Mouse (Mus musculus) forebrain, embryonic 14.5 days (tissue): ENCODE data around the gene Nebl. TPM values are rescaled to one million over a fixed set of nuclear protein-coding genes. Genes with fewer than 3 reads are reported as not detected.

ENCODE experiments used
- ATAC-seq: fragments of 200-750 bp; cut with Nextera tagmentation; 2 replicates; pipeline ENCODE4 v1.8.0; 2017; ENCODE audit warnings: mild to moderate bottlenecking, moderate library complexity
- DNase-seq: peaks from one replicate; pipeline ENCODE4 v3.0.0-alpha.2; 2015; ENCODE audit warnings: low spot score
- H3K27ac ChIP-seq: fragments of 300-500 bp; sonication (generic); 2 replicates; pipeline ENCODE4 v1.5.1; 2014; ENCODE audit warnings: low read depth, mild to moderate bottlenecking, control low read depth, low read length, moderate library complexity
- H3K27me3 ChIP-seq: fragments of 300-500 bp; sonication (generic); replicated peaks from 2 replicates; pipeline ENCODE4 v1.6.1; 2014; ENCODE audit warnings: low read length, control low read depth, mixed read lengths; ENCODE audit not compliant: control insufficient read depth, insufficient read depth
- H3K36me3 ChIP-seq: fragments of 300-500 bp; sonication (generic); 2 replicates; pipeline ENCODE4 v1.6.1; 2014; ENCODE audit warnings: low read length, control low read depth; ENCODE audit not compliant: control insufficient read depth, insufficient read depth
- H3K4me1 ChIP-seq: fragments of 300-500 bp; sonication (generic); 2 replicates; pipeline ENCODE4 v1.6.1; 2014; ENCODE audit warnings: antibody characterized with exemption, low read length, control low read depth; ENCODE audit not compliant: control insufficient read depth, insufficient read depth
- H3K4me2 ChIP-seq: fragments of 300-500 bp; sonication (generic); 2 replicates; pipeline ENCODE4 v1.6.1; 2014; ENCODE audit warnings: mild to moderate bottlenecking, control low read depth, low read length
- H3K4me3 ChIP-seq: fragments of 300-500 bp; sonication (generic); 2 replicates; pipeline ENCODE4 v1.5.1; 2014; ENCODE audit warnings: low read depth, low read length, control low read depth
- H3K9ac ChIP-seq: fragments of 300-500 bp; sonication (generic); 2 replicates; pipeline ENCODE4 v1.6.1; 2014; ENCODE audit warnings: mild to moderate bottlenecking, low read length, control low read depth, moderate library complexity
- H3K9me3 ChIP-seq: fragments of 300-500 bp; sonication (generic); replicated peaks from 2 replicates; pipeline ENCODE4 v1.6.1; 2016; ENCODE audit warnings: low read length, control low read depth, mixed read lengths; ENCODE audit not compliant: control insufficient read depth
- WGBS: fragments of 180-500 bp; shearing (Covaris S2); extraction: QIAGEN DNeasy Blood & Tissue Kit; methylation state at CpG from one replicate; pipeline ENCODE4 v1.1.7; 2014; 5-methylcytosine and 5-hydroxymethylcytosine counted together
- polyA plus RNA-seq: library from polyadenylated mRNA; unstranded; fragments of >200 nt; fragmentation: Nextera tagmentation; extraction: Ambion mirVana; gene quantifications from 2 replicates; pipeline ENCODE4 v1.2.1, GENCODE M21; 2014

Nebl gene
- polyA plus RNA-seq, 1 experiment from 2014 or later: 3.5 TPM

DNA sequence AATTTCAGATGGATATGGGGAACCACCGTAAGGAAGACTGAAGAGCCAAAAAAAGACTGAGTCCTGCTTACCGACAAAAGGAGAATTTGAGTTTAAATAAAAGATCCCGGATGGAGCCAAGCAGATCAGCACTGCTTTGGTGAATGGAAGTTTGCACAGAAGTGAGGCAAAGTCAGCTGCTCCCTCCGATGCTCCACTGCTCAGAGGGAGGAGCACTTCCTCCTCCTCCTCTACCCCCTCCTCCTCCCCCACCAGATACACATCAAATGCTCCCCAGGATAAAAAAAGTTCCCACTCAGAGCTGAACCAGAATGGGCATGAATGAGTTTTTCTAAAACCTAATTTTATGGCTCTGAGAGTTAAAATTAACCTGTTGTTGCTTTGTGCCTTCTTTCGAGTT is 73.1 kb downstream of the Nebl start:
- Histone ChIP-seq H3K4me3 (no peak overlapping the region), H3K4me1 (no peaks in the 10 kb centered on the region), H3K9ac (no peak overlapping the region), H3K36me3 (no peaks in the 10 kb centered on the region), H3K9me3 (no peaks in the 10 kb centered on the region), H3K27me3 (no peaks in the 10 kb centered on the region), H3K27ac (no peak overlapping the region), H3K4me2 (no peak overlapping the region)
- no peak for DNase-seq
- 66% methylated on average over 5 of the region's 5 CpGs for WGBS
- ATAC-seq: no peak

GRCm38 (mm10) chr2:17650147-17650834 is 81.0 kb downstream of the Nebl start:
- ATAC-seq (no peak), DNase-seq (no peak)
- Histone ChIP-seq H3K4me3 (no peak overlapping the region), H3K36me3 (no peaks in the 10 kb centered on the region), H3K27me3 (no peaks in the 10 kb centered on the region), H3K27ac (no peak overlapping the region), H3K9me3 (no peaks in the 10 kb centered on the region), H3K4me2 (no peak overlapping the region), H3K9ac (no peak overlapping the region), H3K4me1 (no peaks in the 10 kb centered on the region)
- 38% methylated on average over 10 of the region's 10 CpGs for WGBS

GRCm38 (mm10) chr2:17649728-17650127 is 81.5 kb downstream of the Nebl start:
- no peak overlapping the region for H3K4me3 ChIP-seq
- ATAC-seq (no peak), DNase-seq (no peak)
- no peaks in the 10 kb centered on the region for H3K36me3 ChIP-seq
- no peaks in the 10 kb centered on the region for H3K9me3 ChIP-seq
- 30% methylated on average over 3 of the region's 3 CpGs for WGBS
- no peak overlapping the region for H3K27ac ChIP-seq
- H3K27me3 ChIP-seq: no peaks in the 10 kb centered on the region
- no peak overlapping the region for H3K4me2 ChIP-seq
- no peaks in the 10 kb centered on the region for H3K4me1 ChIP-seq
- H3K9ac ChIP-seq: no peak overlapping the region

DNA sequence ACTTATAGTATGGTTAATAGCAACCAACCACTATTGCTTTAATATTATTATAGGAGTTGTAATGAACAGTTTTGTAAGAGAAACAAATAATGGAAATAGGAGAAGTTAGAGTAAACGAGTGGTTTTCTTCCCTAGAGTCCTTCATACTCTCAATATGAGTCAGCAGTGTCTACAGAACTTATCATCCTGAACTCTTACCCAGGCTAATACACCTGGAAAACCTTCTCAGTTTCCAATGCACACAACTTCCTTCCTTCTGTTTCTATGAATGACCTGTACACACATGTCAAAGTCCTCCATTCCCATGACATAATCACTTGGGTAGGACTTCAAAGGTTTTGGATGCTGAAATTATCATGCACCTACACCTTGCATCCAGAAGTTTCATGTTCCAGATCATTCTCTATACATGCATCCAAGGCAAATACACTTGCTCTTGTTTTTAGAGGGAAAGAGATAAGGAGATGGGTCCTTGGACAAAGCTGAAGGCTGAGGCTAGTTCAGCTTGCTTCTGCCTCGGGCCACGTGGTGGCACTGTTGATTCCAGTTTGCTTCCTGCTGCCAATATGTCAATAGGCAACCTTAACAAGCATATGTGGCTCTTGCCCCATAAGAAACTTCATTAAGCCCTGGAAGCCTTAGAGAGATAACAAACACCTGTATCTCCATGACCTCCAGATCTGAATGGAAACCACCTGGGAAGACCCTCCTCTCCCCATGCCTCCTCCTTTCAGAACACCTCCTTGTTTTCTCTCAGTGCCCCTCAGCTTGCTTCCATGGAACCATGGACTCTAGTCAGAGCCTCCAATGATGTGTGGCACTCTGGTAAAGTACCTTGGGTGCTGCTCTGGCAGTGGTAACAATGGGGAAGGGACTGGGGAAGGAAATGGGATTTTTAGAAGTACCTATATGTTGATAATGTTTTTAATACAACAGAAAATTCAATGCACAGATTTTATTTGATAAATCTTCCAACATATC is 86.7 kb downstream of the Nebl start:
- Histone ChIP-seq H3K4me1 (no peaks in the 10 kb centered on the region), H3K9me3 (no peaks in the 10 kb centered on the region), H3K4me3 (no peak overlapping the region), H3K27ac (no peak overlapping the region), H3K4me2 (no peak overlapping the region), H3K27me3 (0 out of 2 replicates have a peak, but pooled peaks cover 1% of the 10 kb centered on the region), H3K36me3 (no peaks in the 10 kb centered on the region), H3K9ac (no peak overlapping the region)
- peak; percentile 83 for DNase-seq
- WGBS: 32% methylated on average over 3 of the region's 3 CpGs
- ATAC-seq: peak; percentile 74

DNA sequence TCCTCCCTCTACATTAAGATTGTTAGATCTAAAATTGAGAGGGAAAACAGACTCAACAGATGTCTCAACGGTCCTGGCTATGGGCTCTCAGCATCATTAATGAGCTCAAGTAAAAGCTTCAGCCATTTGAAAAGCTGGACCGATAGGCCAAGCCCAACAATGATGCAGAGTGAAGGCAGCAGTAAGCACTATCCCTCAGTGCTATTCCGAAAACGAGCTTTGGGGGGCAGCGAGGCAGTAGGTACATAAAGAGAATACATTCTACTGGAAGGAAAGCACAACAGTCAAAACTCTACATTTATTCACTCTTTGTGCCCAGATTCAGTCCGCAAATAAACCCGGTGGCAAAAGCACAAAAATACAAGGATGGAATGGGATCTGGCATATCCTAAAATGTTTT is 87.4 kb downstream of the Nebl start:
- Histone ChIP-seq H3K9ac (no peak overlapping the region), H3K27me3 (0 out of 2 replicates have a peak, but pooled peaks cover 2% of the 10 kb centered on the region), H3K4me2 (no peak overlapping the region), H3K27ac (no peak overlapping the region), H3K4me3 (no peak overlapping the region), H3K4me1 (no peaks in the 10 kb centered on the region), H3K36me3 (no peaks in the 10 kb centered on the region), H3K9me3 (no peaks in the 10 kb centered on the region)
- DNase-seq (no peak), ATAC-seq (no peak)
- 44% methylated on average over 7 of the region's 7 CpGs for WGBS

- H3K27me3 ChIP-seq: 0 out of 2 replicates have a peak, but pooled peaks cover 2% of the 10 kb centered on the region
- H3K4me1 ChIP-seq: 0 out of 2 replicates have a peak, but pooled peaks cover 2% of the 10 kb centered on the region
These were observed 88.5 kb downstream of the Nebl start for GRCm38 (mm10) chr2:17642770-17643169.

GRCm38 (mm10) chr2:17640861-17641260 is 90.4 kb downstream of the Nebl start:
- H3K27ac ChIP-seq: no peak overlapping the region
- ATAC-seq: no peak
- no peak overlapping the region for H3K4me2 ChIP-seq
- H3K36me3 ChIP-seq: no peaks in the 10 kb centered on the region
- H3K4me1 ChIP-seq: 0 out of 2 replicates have a peak, but pooled peaks cover 2% of the 10 kb centered on the region
- peaks cover 2% of the 10 kb centered on the region; the same call in 1 of the 2 replicates for H3K27me3 ChIP-seq
- no peak for DNase-seq
- 45% methylated on average over 4 of the region's 4 CpGs for WGBS
- no peak overlapping the region for H3K4me3 ChIP-seq
- no peaks in the 10 kb centered on the region for H3K9me3 ChIP-seq
- no peak overlapping the region for H3K9ac ChIP-seq

More at GRCm38 (mm10) chr2:17642770-17643169, 88.5 kb downstream of the Nebl start:
- Histone ChIP-seq H3K4me2 (no peak overlapping the region), H3K9me3 (no peaks in the 10 kb centered on the region), H3K9ac (no peak overlapping the region), H3K27ac (no peak overlapping the region), H3K4me3 (no peak overlapping the region), H3K36me3 (no peaks in the 10 kb centered on the region)
- DNase-seq (no peak), ATAC-seq (no peak)
- WGBS: 89% methylated on average over 7 of the region's 7 CpGs

DNA sequence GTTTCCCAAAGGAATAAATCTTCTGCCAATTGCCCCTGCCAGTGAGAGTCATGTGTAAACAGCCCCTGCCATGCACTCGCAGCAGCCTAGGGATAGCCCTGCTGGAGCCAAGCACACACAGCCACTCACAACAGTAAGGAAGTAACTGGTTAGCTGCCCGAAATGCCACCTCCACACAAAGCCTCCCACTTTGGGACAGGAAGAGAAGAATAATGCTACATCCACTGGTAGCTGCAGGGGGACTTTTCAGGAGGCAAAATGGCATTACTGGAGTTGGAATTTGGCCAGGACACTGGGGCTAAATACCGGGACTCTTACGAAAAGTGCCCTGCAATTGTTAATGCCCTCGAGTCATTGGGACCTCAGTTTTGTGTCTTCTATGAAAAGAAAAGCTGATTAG is 92.6 kb downstream of the Nebl start:
- 2% methylated on average over 5 of the region's 5 CpGs for WGBS
- Histone ChIP-seq H3K36me3 (no peaks in the 10 kb centered on the region), H3K9ac (no peak overlapping the region), H3K4me3 (no peak overlapping the region), H3K27ac (no peak overlapping the region), H3K4me2 (peak overlapping the region; percentile 23; the same call in 1 of the 2 replicates), H3K9me3 (no peaks in the 10 kb centered on the region), H3K27me3 (peaks cover 2% of the 10 kb centered on the region; the same call in 1 of the 2 replicates), H3K4me1 (0 out of 2 replicates have a peak, but pooled peaks cover 2% of the 10 kb centered on the region)
- DNase-seq (peak; percentile 73), ATAC-seq (peak; percentile 67; the same call in 1 of the 2 replicates)
